Mouse (Mus musculus) common myeloid progenitor, adult 5-6 weeks (primary cell): ENCODE measurements around the gene Dhx38. TPM values are rescaled to one million over a fixed set of nuclear protein-coding genes. Genes with fewer than 3 reads are reported as not detected.
A peak's percentile ranks its signal among the peaks of the same experiment; 100 is the strongest.

ENCODE experiments used
- ATAC-seq: replicated peaks from 2 replicates; pipeline ENCODE4 v1.8.0; 2016; ENCODE audit warnings: low read depth, mild to moderate bottlenecking, moderate TSS enrichment, inconsistent platforms; ENCODE audit not compliant: poor library complexity, severe bottlenecking
- total RNA-seq: library from RNA; stranded (forward); fragments of 200-1000, 187-1606 nt; gene quantifications from 2 replicates; pipeline ENCODE4 v1.2.3, GENCODE M21; 2017

Gene Dhx38
- total RNA-seq, 1 experiment from 2014 or later, result 52.7 TPM

- ATAC-seq, result peak; percentile 36
These were observed 1.8 kb downstream of the Dhx38 start for GRCm38 (mm10) chr8:109563881-109564280.

DNA sequence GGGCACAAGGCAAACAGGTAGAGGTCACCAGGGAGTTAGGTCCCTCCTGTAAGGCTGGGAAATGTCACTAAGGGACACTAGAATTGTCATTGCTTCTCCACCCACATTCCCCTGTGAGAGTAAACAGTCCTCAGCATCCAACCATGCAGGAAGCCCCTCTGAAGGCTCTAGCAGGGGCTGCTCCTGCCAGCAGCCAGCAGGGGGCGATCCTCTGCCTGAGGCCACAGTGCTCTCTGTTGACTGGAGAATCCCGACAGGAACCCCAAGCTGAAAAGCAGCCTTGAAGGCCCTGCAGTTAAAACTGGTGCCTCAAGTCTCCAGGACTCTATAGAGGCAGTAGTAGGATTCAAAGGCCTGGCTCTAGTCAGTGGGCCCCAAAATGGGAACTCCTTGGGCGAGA, 14.0 kb downstream of the Dhx38 start:
- peak; percentile 62 for ATAC-seq

GRCm38 (mm10) chr8:109544049-109544448, 21.6 kb downstream of the Dhx38 start:
- peak; percentile 77 for ATAC-seq

GRCm38 (mm10) chr8:109542748-109543519, 22.7 kb downstream of the Dhx38 start:
- no peak for ATAC-seq

DNA sequence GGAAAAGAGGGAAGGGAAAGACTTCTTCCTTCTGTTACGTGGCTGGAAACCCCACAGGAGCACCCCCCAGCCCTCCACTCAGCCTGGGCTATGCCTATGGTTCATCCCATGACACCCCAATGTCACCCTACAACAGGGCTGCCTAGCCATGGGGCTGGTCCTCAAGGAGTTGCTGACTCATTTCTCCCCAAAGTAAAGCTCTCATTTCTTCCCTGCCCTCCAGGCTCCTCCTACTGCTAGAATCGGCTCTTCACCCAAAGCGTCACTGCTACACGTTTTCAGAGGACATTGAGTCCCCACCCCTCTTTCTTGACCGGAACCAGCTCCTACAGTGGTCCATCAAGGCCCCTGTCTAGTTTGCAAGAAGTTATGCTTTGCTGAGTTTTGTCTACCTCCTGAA, 23.5 kb downstream of the Dhx38 start:
- no peak for ATAC-seq

GRCm38 (mm10) chr8:109536703-109537102, 29.0 kb downstream of the Dhx38 start:
- ATAC-seq, result peak; percentile 87

DNA sequence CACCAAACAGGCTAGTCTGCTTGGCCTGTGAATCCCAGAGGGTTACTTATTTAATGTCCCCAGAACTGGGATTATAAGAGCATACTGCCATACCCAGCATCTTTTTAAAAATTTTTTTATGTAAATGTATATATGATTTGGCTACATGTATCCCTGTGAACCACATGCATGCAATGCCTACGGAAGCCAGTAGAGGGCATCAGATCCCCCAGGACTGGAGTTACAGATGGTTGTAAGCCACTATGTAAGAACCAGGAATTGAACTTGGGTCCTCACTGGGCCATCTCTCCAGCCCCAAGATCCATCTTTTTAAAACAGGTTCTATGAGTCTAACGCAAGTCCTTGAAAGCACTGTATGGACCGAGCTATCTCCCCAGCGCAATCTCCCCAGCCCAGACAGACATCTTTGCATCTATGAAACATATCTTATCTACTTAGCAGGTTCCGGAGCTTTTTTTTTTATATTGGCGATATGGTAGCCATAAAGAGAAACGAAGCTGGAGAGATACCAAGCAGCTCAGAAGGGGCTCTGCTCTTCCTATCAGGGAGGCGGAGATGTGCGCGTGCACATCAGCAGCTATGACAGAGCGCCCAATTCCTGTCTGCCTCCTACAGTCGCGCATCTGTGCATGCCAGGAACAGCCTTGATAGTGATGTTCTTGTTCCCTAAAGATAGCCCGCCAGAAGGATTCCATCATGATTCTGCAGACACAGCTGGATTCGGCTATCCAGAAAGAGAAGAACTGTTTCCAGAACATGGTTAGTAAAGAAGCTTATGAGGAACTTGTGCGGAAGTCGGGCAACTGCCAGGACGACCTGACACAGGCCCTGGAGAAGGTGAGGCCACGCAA, 30.3 kb downstream of the Dhx38 start:
- peak; percentile 43; the same call in 1 of the 2 replicates for ATAC-seq

GRCm38 (mm10) chr8:109524008-109524407, 41.7 kb downstream of the Dhx38 start:
- ATAC-seq, result no peak

GRCm38 (mm10) chr8:109505560-109505959, 60.1 kb downstream of the Dhx38 start:
- ATAC-seq, result no peak

DNA sequence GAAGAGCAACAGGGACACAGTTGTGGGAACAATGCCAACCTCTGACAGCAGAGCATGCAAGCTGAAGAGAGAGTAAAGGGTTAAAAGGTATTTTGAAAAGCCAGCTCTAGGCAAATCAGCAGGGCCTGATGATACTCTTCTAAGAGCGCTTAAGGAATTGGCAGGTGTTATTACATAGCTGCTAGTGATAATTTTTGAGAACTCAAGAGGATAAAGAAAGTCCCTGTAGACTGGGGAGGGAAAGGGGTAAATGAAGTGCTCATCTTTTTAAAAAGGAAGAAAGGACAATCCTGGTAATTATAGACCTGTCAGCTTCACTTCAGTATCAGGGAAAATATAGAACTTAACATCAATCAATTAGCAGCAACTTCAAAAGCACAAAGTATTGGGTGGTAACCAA, 62.1 kb downstream of the Dhx38 start:
- no peak for ATAC-seq

GRCm38 (mm10) chr8:109499009-109499717, 66.5 kb downstream of the Dhx38 start:
- no peak for ATAC-seq

Other genes with a start within 250 kb of the Dhx38 start
- not detected in 2 replicates for gene Pmfbp1, start 71.8 kb downstream of the Dhx38 start, total RNA-seq
- 12.4 and 17.7 TPM in 2 replicates for gene Txnl4b, start within 50 bp of the Dhx38 start, total RNA-seq
- gene Hp, start 13.3 kb upstream of the Dhx38 start, total RNA-seq, result 19.9 and 26.4 TPM in 2 replicates
- gene Dhodh, start 42.8 kb upstream of the Dhx38 start, total RNA-seq, result 21.9 and 23.1 TPM in 2 replicates
- 0.82 and 1.0 TPM in 2 replicates for gene Pkd1l3, start 48.7 kb upstream of the Dhx38 start, total RNA-seq
- 63.5 and 85.4 TPM in 2 replicates for gene Ist1, start 127.4 kb upstream of the Dhx38 start, total RNA-seq
- 4.3 and 7.5 TPM in 2 replicates for gene Zfp821, start 139.7 kb upstream of the Dhx38 start, total RNA-seq
- gene Atxn1l, start 171.9 kb upstream of the Dhx38 start, total RNA-seq, result 8.9 and 13.4 TPM in 2 replicates
- gene Ap1g1, start 212.7 kb upstream of the Dhx38 start, total RNA-seq, result 53.6 and 71.5 TPM in 2 replicates